Mouse (Mus musculus) spleen, adult 2 months (tissue): ENCODE data around the gene Pigm.

Experiments used
- CTCF ChIP-seq: fragments of 200-500 bp; IDR thresholded peaks from 2 replicates; pipeline ENCODE4 v1.5.1; 2011; ENCODE audit warnings: mild to moderate bottlenecking, inconsistent platforms; ENCODE audit not compliant: insufficient read depth, insufficient read length, insufficient replicate concordance; ENCODE audit errors: extremely low read depth
- POLR2A ChIP-seq: fragments of 200-500 bp; IDR thresholded peaks from 2 replicates; pipeline ENCODE4 v1.6.1; 2011; ENCODE audit warnings: low read depth, low read length, inconsistent platforms

DNA sequence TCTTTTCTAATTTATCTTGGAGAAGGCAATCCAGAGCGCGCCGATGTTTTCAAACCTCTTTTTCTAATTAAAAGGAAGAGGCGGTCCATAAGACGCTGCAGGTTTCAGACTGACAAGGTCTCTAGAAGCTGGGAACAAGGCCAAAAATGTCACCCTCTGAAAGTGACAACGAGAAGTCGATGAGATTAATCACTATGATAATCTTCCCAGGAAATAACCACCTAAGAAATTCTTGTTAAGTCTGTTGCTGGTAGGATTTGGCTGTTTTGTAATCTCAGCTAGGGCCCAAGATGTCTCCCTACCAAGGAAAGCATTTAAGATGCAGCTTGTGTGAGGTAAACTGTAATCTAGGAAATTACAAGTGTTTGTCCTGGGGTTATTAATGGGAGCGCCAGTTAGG, 17.4 kb downstream of the Pigm start:
- TF ChIP-seq CTCF (no peak), POLR2A (no peak)
